Mouse (Mus musculus) kidney, postnatal 0 days (tissue): ENCODE measurements around the gene Srgap2. TPM values are rescaled to one million over a fixed set of nuclear protein-coding genes. Genes with fewer than 3 reads are reported as not detected.

Source experiments
- ATAC-seq: fragments of 200-750 bp; cut with Nextera tagmentation; replicated peaks from 2 replicates; pipeline ENCODE4 v1.8.0; 2017; ENCODE audit warnings: low read depth, moderate number of reproducible peaks, moderate TSS enrichment, moderate library complexity; ENCODE audit not compliant: low FRiP score
- DNase-seq: peaks from one replicate; pipeline ENCODE4 v3.0.0-alpha.2; 2016; ENCODE audit warnings: low spot score
- H3K27ac ChIP-seq: fragments of 300-500 bp; sonication (generic); 2 replicates; pipeline ENCODE4 v1.5.1; 2014; ENCODE audit warnings: mild to moderate bottlenecking
- H3K27me3 ChIP-seq: fragments of 300-500 bp; sonication (generic); 2 replicates; pipeline ENCODE4 v1.6.1; 2014; ENCODE audit warnings: low read length, mixed read lengths; ENCODE audit not compliant: insufficient read depth
- H3K36me3 ChIP-seq: fragments of 300-500 bp; sonication (generic); 2 replicates; pipeline ENCODE4 v1.6.1; 2014; ENCODE audit warnings: low read length, mixed read lengths; ENCODE audit not compliant: insufficient read depth
- H3K4me1 ChIP-seq: fragments of 300-500 bp; sonication (generic); replicated peaks from 2 replicates; pipeline ENCODE4 v1.6.1; 2014; ENCODE audit warnings: antibody characterized with exemption, low read length, mixed read lengths; ENCODE audit not compliant: insufficient read depth
- H3K4me2 ChIP-seq: fragments of 300-500 bp; sonication (generic); 2 replicates; pipeline ENCODE4 v1.6.1; 2014; ENCODE audit warnings: mild to moderate bottlenecking, low read length, moderate library complexity, mixed read lengths
- H3K4me3 ChIP-seq: fragments of 300-500 bp; sonication (generic); replicated peaks from 2 replicates; pipeline ENCODE4 v1.5.1; 2014; ENCODE audit warnings: low read depth, low read length
- H3K9ac ChIP-seq: fragments of 300-500 bp; sonication (generic); 2 replicates; pipeline ENCODE4 v1.6.1; 2014; ENCODE audit warnings: low read depth, low read length
- H3K9me3 ChIP-seq: fragments of 300-500 bp; sonication (generic); replicated peaks from 2 replicates; pipeline ENCODE4 v1.6.1; 2016; ENCODE audit warnings: low read length, inconsistent platforms, mixed read lengths
- CTCF ChIP-seq: IDR thresholded peaks from 2 replicates; pipeline ENCODE4 v1.5.1; 2016; ENCODE audit warnings: antibody characterized with exemption, low read depth, mild to moderate bottlenecking, moderate library complexity
- WGBS: fragments of 180-500 bp; shearing (Covaris S2); extraction: QIAGEN DNeasy Blood & Tissue Kit; methylation state at CpG from one replicate; pipeline ENCODE4 v1.1.7; 2014; 5-methylcytosine and 5-hydroxymethylcytosine counted together
- polyA plus RNA-seq: library from polyadenylated mRNA; unstranded; fragments of >200 nt; fragmentation: Nextera tagmentation; extraction: Ambion mirVana; gene quantifications from 2 replicates; pipeline ENCODE4 v1.2.1, GENCODE M21; 2015

The Srgap2 gene
- polyA plus RNA-seq, 1 experiment from 2014 or later = 6.9 TPM

- ATAC-seq = no peak
- no peak for TF ChIP-seq CTCF
These were observed 16.9 kb upstream of the Srgap2 start for GRCm38 (mm10) chr1:131543886-131544565.

GRCm38 (mm10) chr1:131541903-131542302 is 14.8 kb upstream of the Srgap2 start:
- Histone ChIP-seq H3K4me2 (no peak overlapping the region), H3K36me3 (no peaks in the 10 kb centered on the region), H3K9ac (no peak overlapping the region), H3K4me3 (no peak overlapping the region), H3K4me1 (no peaks in the 10 kb centered on the region), H3K27me3 (no peaks in the 10 kb centered on the region), H3K27ac (no peak overlapping the region), H3K9me3 (no peaks in the 10 kb centered on the region)
- TF ChIP-seq CTCF = no peak
- no peak for DNase-seq
- no peak for ATAC-seq
- WGBS = 94% methylated on average over 5 of the region's 5 CpGs

More at GRCm38 (mm10) chr1:131543886-131544565, 16.9 kb upstream of the Srgap2 start:
- 54% methylated on average over 7 of the region's 7 CpGs for WGBS
- H3K4me2 ChIP-seq = no peak overlapping the region
- no peaks in the 10 kb centered on the region for H3K27me3 ChIP-seq
- no peak for DNase-seq
- H3K9ac ChIP-seq = no peak overlapping the region
- H3K4me1 ChIP-seq = no peaks in the 10 kb centered on the region
- H3K4me3 ChIP-seq = no peak overlapping the region
- H3K27ac ChIP-seq = no peak overlapping the region
- H3K36me3 ChIP-seq = no peaks in the 10 kb centered on the region
- H3K9me3 ChIP-seq = no peaks in the 10 kb centered on the region

GRCm38 (mm10) chr1:131541431-131541830 is 14.3 kb upstream of the Srgap2 start:
- no peak for ATAC-seq
- 36% methylated on average over 3 of the region's 3 CpGs for WGBS
- no peak for DNase-seq
- no peak overlapping the region for H3K4me3 ChIP-seq
- no peak overlapping the region for H3K9ac ChIP-seq
- TF ChIP-seq CTCF = no peak
- no peak overlapping the region for H3K27ac ChIP-seq
- H3K4me2 ChIP-seq = no peak overlapping the region
- no peaks in the 10 kb centered on the region for H3K27me3 ChIP-seq
- no peaks in the 10 kb centered on the region for H3K4me1 ChIP-seq
- H3K9me3 ChIP-seq = no peaks in the 10 kb centered on the region
- no peaks in the 10 kb centered on the region for H3K36me3 ChIP-seq

- Histone ChIP-seq H3K9me3 (no peaks in the 10 kb centered on the region), H3K4me2 (no peak overlapping the region), H3K4me3 (no peak overlapping the region), H3K36me3 (no peaks in the 10 kb centered on the region), H3K9ac (no peak overlapping the region), H3K27me3 (no peaks in the 10 kb centered on the region), H3K27ac (no peak overlapping the region), H3K4me1 (no peaks in the 10 kb centered on the region)
- TF ChIP-seq CTCF = no peak
- DNase-seq = no peak
- ATAC-seq = no peak
- WGBS = 53% methylated on average over 5 of the region's 5 CpGs
These were observed 13.6 kb upstream of the Srgap2 start for GRCm38 (mm10) chr1:131540795-131541194.

GRCm38 (mm10) chr1:131539771-131540170 is 12.6 kb upstream of the Srgap2 start:
- no peak for TF ChIP-seq CTCF
- 94% methylated on average over 4 of the region's 4 CpGs for WGBS
- no peaks in the 10 kb centered on the region for H3K27me3 ChIP-seq
- no peak for ATAC-seq
- DNase-seq = no peak
- no peaks in the 10 kb centered on the region for H3K9me3 ChIP-seq
- no peaks in the 10 kb centered on the region for H3K4me1 ChIP-seq
- no peak overlapping the region for H3K4me3 ChIP-seq
- H3K36me3 ChIP-seq = no peaks in the 10 kb centered on the region
- H3K4me2 ChIP-seq = no peak overlapping the region
- no peak overlapping the region for H3K27ac ChIP-seq
- H3K9ac ChIP-seq = no peak overlapping the region

- peaks cover 19% of the 10 kb centered on the region for H3K4me1 ChIP-seq
- H3K9me3 ChIP-seq = no peaks in the 10 kb centered on the region
- H3K4me3 ChIP-seq = peak overlapping the region; percentile 81
- H3K36me3 ChIP-seq = no peaks in the 10 kb centered on the region
- no peak for TF ChIP-seq CTCF
- H3K4me2 ChIP-seq = peak overlapping the region; percentile 97
- H3K9ac ChIP-seq = peak overlapping the region; percentile 63
- H3K27ac ChIP-seq = peak overlapping the region; percentile 82; the same call in 1 of the 2 replicates
- WGBS = 2% methylated on average over 9 of the region's 9 CpGs
- DNase-seq (peak; percentile 3), ATAC-seq (no peak)
- no peaks in the 10 kb centered on the region for H3K27me3 ChIP-seq
These were observed 1.5 kb upstream of the Srgap2 start for GRCm38 (mm10) chr1:131528561-131529166.
